Mouse (Mus musculus) G1E (cell line): ENCODE data around the gene Tnfrsf13c.

Source experiments
- CTCF ChIP-seq: IDR thresholded peaks from 2 replicates; pipeline ENCODE4 v1.5.1; 2012; ENCODE audit warnings: low read depth, low read length, inconsistent platforms, mixed read lengths
- GATA1 ChIP-seq: IDR thresholded peaks from 2 replicates; pipeline ENCODE4 v1.6.1; 2012; ENCODE audit warnings: borderline replicate concordance, low read length, inconsistent platforms, mixed read lengths
- POLR2AphosphoS5 ChIP-seq: IDR thresholded peaks from 2 replicates; pipeline ENCODE4 v1.6.1; 2012; ENCODE audit warnings: low read depth, low read length, inconsistent platforms; ENCODE audit not compliant: insufficient replicate concordance
- TAL1 ChIP-seq: conservative IDR thresholded peaks from 2 replicates; pipeline ENCODE4 v1.6.1; 2012; ENCODE audit warnings: low read depth, low read length, inconsistent platforms, mixed read lengths

DNA sequence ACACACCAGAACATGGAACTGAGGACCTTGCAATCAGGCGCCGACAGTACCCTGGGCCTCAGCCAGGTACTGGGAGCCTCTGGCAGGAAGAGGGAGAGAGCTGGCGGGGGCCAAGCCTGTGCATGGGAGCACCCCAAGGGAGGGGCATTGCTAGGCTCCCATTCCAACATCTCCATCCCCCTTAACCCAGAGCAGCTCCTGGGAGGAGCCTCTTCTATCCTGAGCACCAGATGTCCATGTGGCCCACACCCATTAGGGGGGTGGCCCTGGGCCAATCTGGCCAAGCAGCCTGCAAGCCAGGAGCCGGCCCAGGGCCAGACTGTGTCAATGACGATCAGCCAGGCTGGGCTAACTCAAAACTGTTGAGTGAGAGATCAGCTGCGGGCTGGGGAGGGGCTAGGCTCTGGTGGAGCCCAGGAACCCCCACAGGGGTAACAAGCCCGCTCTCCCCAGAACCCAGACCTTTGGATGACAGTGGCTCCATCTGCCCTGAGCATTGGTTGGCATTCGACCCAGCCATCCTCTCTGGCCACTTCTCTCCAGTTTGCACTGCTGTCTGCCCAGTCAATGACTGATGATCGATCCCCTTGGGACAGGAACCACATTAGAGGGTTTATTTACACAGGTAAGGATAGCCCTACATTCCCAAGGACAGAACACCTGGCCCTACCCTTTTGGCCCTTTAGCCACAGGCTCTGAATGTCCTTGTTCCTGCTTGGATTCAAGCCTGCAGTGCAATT lies 17.6 kb downstream of the Tnfrsf13c start:
- TF ChIP-seq TAL1 = no peak
- no peak for TF ChIP-seq CTCF
- TF ChIP-seq GATA1 = no peak
- no peak for TF ChIP-seq POLR2AphosphoS5
